Mouse (Mus musculus) kidney, embryonic 16.5 days (tissue): ENCODE results near the gene Jhy. TPM values are rescaled to one million over a fixed set of nuclear protein-coding genes. Genes with fewer than 3 reads are reported as not detected.

Experiments
- ATAC-seq: fragments of 200-750 bp; cut with Nextera tagmentation; 2 replicates; pipeline ENCODE4 v1.8.0; 2017; ENCODE audit warnings: moderate TSS enrichment; ENCODE audit not compliant: low FRiP score, low TSS enrichment
- H3K27ac ChIP-seq: fragments of 300-500 bp; sonication (generic); 2 replicates; pipeline ENCODE4 v1.5.1; 2014; ENCODE audit warnings: low read length
- H3K27me3 ChIP-seq: fragments of 300-500 bp; sonication (generic); 2 replicates; pipeline ENCODE4 v1.6.1; 2014; ENCODE audit warnings: low read length, control low read depth, mixed read lengths; ENCODE audit not compliant: insufficient read depth
- H3K36me3 ChIP-seq: fragments of 300-500 bp; sonication (generic); 2 replicates; pipeline ENCODE4 v1.6.1; 2014; ENCODE audit warnings: low read length, control low read depth, mixed read lengths; ENCODE audit not compliant: insufficient read depth
- H3K4me1 ChIP-seq: fragments of 300-500 bp; sonication (generic); 2 replicates; pipeline ENCODE4 v1.6.1; 2014; ENCODE audit warnings: low read length, control low read depth, mixed read lengths; ENCODE audit not compliant: insufficient read depth
- H3K4me2 ChIP-seq: fragments of 300-500 bp; sonication (generic); replicated peaks from 2 replicates; pipeline ENCODE4 v1.6.1; 2014; ENCODE audit warnings: low read depth, low read length
- H3K4me3 ChIP-seq: fragments of 300-500 bp; sonication (generic); 2 replicates; pipeline ENCODE4 v1.5.1; 2014; ENCODE audit warnings: mild to moderate bottlenecking, low read length
- H3K9ac ChIP-seq: fragments of 300-500 bp; sonication (generic); replicated peaks from 2 replicates; pipeline ENCODE4 v1.6.1; 2014; ENCODE audit warnings: low read length
- H3K9me3 ChIP-seq: fragments of 300-500 bp; sonication (generic); 2 replicates; pipeline ENCODE4 v1.6.1; 2016; ENCODE audit warnings: low read length, control low read depth
- WGBS: fragments of 180-500 bp; shearing (Covaris S2); extraction: QIAGEN DNeasy Blood & Tissue Kit; methylation state at CpG from one replicate; pipeline ENCODE4 v1.1.7; 2014; 5-methylcytosine and 5-hydroxymethylcytosine counted together
- polyA plus RNA-seq: library from polyadenylated mRNA; unstranded; fragments of >200 nt; fragmentation: Nextera tagmentation; extraction: Ambion mirVana; gene quantifications from 2 replicates; pipeline ENCODE4 v1.2.1, GENCODE M21; 2015

Jhy gene
- polyA plus RNA-seq, 1 experiment from 2014 or later, result 0.07 TPM

DNA sequence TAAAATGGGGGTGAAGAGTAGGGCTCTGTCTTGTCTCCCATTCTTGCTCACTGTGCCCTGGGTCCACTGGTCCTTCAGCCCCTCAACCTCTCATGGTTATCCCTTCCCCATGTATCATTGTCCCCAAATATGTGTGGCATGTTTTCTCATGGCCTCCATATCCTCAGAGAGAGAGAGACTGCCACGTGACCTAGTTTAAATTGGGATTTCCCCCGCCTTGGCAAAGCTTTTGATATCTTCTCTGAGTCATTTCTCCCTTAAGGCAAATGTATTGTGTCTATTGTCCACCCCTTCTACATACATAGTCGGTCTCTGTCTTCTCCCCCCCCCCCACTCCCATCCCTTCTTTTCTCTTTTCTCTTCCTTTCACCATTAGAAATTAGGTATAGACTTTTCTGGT lies 30.6 kb downstream of the Jhy start:
- Histone ChIP-seq H3K4me3 (no peak overlapping the region), H3K4me2 (no peak overlapping the region), H3K9me3 (no peaks in the 10 kb centered on the region), H3K9ac (no peak overlapping the region), H3K4me1 (no peaks in the 10 kb centered on the region), H3K36me3 (no peaks in the 10 kb centered on the region), H3K27me3 (no peaks in the 10 kb centered on the region), H3K27ac (no peak overlapping the region)
- no peak for ATAC-seq
- 76% methylated on average over 3 of the region's 3 CpGs for WGBS

DNA sequence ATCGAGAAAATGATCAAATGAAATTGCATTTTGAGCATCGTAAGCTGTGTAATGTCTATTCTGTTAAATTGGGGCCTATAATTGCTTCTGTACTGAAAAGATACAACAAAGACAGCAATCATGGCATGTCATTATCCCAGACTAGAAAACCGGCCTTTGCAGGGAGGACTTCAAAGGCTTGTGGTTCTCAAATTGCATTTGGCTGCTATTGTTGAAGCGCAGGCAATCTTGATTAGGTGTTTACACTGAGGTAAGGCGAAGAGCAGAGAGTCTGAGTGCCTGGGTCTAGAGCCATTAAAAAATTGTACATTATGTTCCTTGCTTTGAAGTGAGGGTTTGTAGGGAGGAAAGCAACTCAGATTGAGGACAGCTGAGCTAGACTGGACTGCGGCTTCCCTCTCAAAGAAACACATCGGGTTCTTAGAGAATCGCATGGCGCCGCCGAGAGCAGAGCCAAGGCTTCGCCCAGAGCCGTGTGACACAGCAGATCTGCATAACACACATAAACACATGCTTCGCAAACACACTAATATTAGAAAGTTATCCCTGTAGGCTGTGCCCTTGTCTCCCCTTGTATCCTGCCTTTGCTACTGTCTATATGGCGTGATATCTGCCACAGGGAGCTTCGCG lies 36.5 kb downstream of the Jhy start:
- H3K27ac ChIP-seq, result no peak overlapping the region
- no peak for ATAC-seq
- H3K9ac ChIP-seq, result no peak overlapping the region
- H3K27me3 ChIP-seq, result no peaks in the 10 kb centered on the region
- no peaks in the 10 kb centered on the region for H3K36me3 ChIP-seq
- WGBS, result 65% methylated on average over 17 of the region's 17 CpGs
- H3K4me3 ChIP-seq, result no peak overlapping the region
- H3K9me3 ChIP-seq, result no peaks in the 10 kb centered on the region
- no peaks in the 10 kb centered on the region for H3K4me1 ChIP-seq
- no peak overlapping the region for H3K4me2 ChIP-seq

DNA sequence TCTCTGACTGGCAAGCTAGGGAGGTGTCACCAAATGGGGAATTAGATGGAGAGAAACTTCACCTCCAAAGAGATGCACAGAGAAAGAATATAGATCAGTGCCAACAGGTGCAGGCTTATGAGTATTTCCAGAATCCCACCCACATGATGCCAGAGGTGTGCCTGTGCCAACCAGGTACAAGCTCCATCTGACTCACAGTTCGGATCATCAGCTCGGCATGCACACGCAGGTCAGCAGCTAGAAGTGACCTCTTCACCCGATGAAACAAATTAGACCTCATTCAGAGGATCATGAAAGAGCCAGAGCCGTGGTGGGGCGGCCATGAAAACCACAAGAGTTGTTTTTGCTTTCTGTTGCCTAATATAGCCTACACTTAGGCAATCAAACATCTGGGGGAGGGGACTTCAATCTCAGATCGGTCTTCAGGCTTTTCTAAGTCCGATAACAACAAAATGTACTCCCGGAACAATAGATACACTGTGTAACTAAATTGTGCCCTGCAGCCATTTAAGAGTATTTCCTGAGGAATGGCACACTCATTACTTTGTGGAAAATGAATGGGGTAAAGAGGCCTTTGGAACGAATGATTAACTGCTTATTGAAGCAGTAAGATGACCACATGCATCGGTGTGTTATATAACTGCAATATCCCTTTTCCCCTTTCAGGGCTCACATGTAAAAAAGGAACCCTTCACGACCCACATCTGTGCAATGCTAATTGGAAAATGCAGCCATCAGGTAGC lies 45.9 kb downstream of the Jhy start:
- no peak overlapping the region for H3K4me3 ChIP-seq
- peak overlapping the region; percentile 20; the same call in 1 of the 2 replicates for H3K27ac ChIP-seq

DNA sequence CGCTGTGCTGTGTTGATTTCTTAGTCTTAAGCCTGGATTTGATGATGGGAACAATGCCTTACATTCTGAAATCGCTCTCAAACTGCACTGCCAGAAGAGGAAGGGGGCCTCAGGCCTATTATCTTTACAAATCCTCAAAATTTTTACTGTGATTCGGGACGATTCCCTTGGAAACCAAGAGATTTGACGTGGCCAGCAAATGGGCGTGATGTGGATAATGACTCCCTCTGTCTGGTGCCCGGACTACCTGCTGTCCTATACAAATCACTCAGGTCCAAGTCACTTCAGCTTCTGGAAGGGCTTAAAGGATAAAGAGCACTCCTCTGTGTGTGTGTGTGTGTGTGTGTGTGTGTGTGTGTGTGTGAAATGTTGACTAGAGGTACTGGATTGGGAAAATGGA lies 55.0 kb downstream of the Jhy start:
- Histone ChIP-seq H3K27ac (no peak overlapping the region), H3K36me3 (no peaks in the 10 kb centered on the region), H3K4me2 (no peak overlapping the region), H3K27me3 (no peaks in the 10 kb centered on the region), H3K9ac (no peak overlapping the region), H3K9me3 (no peaks in the 10 kb centered on the region), H3K4me3 (no peak overlapping the region), H3K4me1 (0 out of 2 replicates have a peak, but pooled peaks cover 3% of the 10 kb centered on the region)
- no peak for ATAC-seq
- WGBS, result 68% methylated on average over 7 of the region's 7 CpGs

More for the DNA sequence above, 45.9 kb downstream of the Jhy start:
- 33% methylated on average over 12 of the region's 12 CpGs for WGBS
- Histone ChIP-seq H3K27me3 (peaks cover 3% of the 10 kb centered on the region; the same call in 1 of the 2 replicates), H3K4me2 (0 out of 2 replicates have a peak overlapping the region, but pooled peaks have one; percentile 13), H3K4me1 (0 out of 2 replicates have a peak, but pooled peaks cover 3% of the 10 kb centered on the region), H3K9me3 (no peaks in the 10 kb centered on the region), H3K36me3 (no peaks in the 10 kb centered on the region), H3K9ac (no peak overlapping the region)
- peak; percentile 51; the same call in 1 of the 2 replicates for ATAC-seq

DNA sequence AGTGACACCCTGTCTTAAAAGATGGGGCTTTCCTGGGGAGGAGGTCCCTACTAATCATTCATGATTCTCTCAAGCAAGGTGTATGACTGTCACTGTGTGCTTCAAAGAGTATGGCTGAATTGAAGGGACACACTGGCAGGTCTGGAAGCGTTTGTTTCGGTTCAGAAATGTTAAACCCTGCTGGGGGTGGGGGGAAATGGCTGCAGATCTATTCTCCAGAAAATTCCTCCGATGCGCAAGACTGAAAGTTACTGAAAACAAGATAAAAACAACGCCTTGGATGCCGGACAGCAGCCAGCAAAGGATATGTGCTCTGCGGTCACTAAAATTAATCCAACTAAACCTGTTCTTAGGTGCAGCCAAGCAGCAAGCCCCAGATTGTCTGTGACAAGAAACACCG lies 55.5 kb downstream of the Jhy start:
- WGBS, result 56% methylated on average over 8 of the region's 8 CpGs
- Histone ChIP-seq H3K4me1 (0 out of 2 replicates have a peak, but pooled peaks cover 3% of the 10 kb centered on the region), H3K4me3 (no peak overlapping the region), H3K9ac (no peak overlapping the region), H3K4me2 (no peak overlapping the region), H3K9me3 (no peaks in the 10 kb centered on the region), H3K36me3 (no peaks in the 10 kb centered on the region), H3K27ac (no peak overlapping the region), H3K27me3 (no peaks in the 10 kb centered on the region)
- ATAC-seq, result no peak

DNA sequence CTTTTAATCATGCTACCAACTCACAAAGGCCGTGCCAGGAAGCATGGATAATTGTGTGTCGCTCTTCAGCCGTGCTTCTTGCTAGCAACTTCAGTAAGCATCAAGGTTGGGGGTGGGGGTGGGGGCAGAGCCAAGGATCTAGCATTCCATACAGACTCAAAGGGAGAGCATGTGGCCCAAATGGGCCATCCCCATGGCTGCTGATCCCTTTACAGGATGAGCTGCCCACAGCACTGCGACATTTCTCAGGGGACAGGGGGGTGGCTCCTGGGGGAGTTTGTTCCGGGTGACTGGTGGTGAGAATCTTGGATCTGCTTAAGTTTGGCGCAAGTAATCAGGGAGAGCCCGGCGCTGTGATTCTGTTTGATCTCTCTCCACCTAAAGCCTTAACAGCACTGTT lies 56.5 kb downstream of the Jhy start:
- Histone ChIP-seq H3K36me3 (no peaks in the 10 kb centered on the region), H3K4me2 (no peak overlapping the region), H3K27ac (no peak overlapping the region), H3K4me3 (no peak overlapping the region), H3K4me1 (0 out of 2 replicates have a peak, but pooled peaks cover 3% of the 10 kb centered on the region), H3K9ac (no peak overlapping the region), H3K27me3 (no peaks in the 10 kb centered on the region), H3K9me3 (no peaks in the 10 kb centered on the region)
- WGBS, result 20% methylated on average over 8 of the region's 8 CpGs
- 0 out of 2 replicates have a peak, but pooled peaks have one; percentile 65 for ATAC-seq

DNA sequence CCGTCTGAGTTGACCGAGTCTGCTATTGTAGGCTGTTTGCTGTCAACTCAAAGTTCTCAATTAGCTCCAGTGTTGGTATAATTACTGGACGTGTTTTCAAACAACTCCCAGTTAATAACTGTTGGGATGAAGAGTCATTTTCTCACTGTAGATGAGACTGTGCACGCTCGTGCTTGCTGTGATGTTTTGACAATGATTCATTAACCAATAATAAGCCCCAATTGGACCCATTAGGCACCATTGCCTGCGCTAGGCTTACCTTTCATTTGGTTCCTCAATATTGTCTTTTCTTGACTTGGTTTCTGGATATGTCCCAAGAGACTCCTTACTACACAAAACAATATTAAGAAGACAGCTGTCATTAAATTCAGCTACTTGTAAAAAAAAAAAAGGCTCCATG lies 71.5 kb downstream of the Jhy start:
- Histone ChIP-seq H3K4me3 (no peak overlapping the region), H3K36me3 (no peaks in the 10 kb centered on the region), H3K4me2 (no peak overlapping the region), H3K27me3 (peaks cover 31% of the 10 kb centered on the region), H3K4me1 (no peaks in the 10 kb centered on the region), H3K9me3 (no peaks in the 10 kb centered on the region), H3K27ac (no peak overlapping the region), H3K9ac (no peak overlapping the region)
- 69% methylated on average over 6 of the region's 6 CpGs for WGBS
- ATAC-seq, result no peak

DNA sequence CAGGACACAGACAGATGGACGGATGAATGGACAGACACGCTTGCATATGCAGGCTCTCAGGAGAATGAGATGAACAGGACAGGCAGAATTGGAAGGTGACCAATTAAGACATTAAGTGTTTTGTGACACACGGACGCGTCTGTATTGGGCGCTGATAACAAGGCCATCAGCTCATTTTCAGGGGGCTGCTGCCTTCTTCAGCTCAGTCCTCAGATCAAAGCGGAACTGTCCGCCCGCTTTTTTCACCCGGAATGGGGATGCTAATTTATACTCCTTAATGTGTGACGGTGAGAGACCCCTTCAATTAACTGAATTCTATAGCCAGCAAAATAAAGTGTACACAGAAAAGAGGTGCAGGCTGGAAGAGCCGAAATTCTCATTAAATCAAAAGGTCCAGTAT lies 74.5 kb downstream of the Jhy start:
- 17% methylated on average over 12 of the region's 12 CpGs for WGBS
- no peaks in the 10 kb centered on the region for H3K4me1 ChIP-seq
- H3K9me3 ChIP-seq, result no peaks in the 10 kb centered on the region
- ATAC-seq, result no peak
- H3K36me3 ChIP-seq, result no peaks in the 10 kb centered on the region
- H3K27ac ChIP-seq, result no peak overlapping the region
- H3K27me3 ChIP-seq, result peaks cover 58% of the 10 kb centered on the region
- H3K4me2 ChIP-seq, result no peak overlapping the region
- no peak overlapping the region for H3K4me3 ChIP-seq
- H3K9ac ChIP-seq, result no peak overlapping the region

DNA sequence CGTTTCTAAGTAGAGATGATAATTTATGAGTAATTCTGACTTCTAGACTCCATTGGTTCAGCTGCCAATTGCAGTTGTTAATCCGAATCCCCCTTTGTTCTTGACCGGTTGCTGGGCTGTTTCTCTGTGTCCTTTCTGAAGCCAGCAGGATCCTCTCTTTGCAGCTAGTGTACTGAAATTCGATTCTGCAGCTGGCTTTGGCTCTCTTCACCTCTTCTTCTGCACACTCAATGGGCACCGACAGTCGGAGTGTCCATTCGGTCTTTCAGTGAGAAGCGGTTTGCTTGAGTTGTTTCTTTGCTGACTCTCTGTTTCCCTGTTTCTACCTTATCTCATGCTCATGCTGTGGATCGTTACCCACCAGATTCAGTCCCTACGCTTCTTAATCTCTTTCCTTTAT lies 78.2 kb downstream of the Jhy start:
- 26% methylated on average over 10 of the region's 10 CpGs for WGBS

DNA sequence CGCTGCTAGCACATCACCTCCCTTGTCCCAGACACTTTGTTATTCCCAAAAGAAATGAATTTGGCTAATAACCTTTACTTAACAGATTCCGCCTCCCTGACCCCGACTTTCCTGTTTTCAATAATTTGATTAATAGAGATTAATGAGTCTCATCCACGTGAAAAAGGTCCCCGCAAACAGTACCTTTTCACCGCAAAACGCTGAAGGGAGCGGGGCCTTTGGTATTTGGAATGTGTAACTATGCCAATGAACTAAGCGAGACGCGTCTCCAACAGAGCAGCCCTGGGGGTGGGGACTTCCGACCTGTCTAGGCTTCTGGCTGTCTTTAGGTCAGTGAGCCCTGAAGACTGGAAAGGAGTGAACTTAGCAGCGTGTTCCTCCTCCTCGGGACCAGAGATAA lies 84.9 kb downstream of the Jhy start:
- Histone ChIP-seq H3K36me3 (no peaks in the 10 kb centered on the region), H3K27me3 (peaks cover 97% of the 10 kb centered on the region), H3K9ac (no peak overlapping the region), H3K4me1 (peaks cover 5% of the 10 kb centered on the region), H3K4me2 (no peak overlapping the region), H3K4me3 (no peak overlapping the region), H3K9me3 (no peaks in the 10 kb centered on the region), H3K27ac (no peak overlapping the region)
- ATAC-seq, result no peak
- 2% methylated on average over 14 of the region's 14 CpGs for WGBS

More for the DNA sequence above, 78.2 kb downstream of the Jhy start:
- H3K27ac ChIP-seq, result no peak overlapping the region
- H3K9ac ChIP-seq, result no peak overlapping the region
- no peaks in the 10 kb centered on the region for H3K9me3 ChIP-seq
- H3K4me1 ChIP-seq, result no peaks in the 10 kb centered on the region
- H3K4me3 ChIP-seq, result no peak overlapping the region
- ATAC-seq, result no peak
- H3K36me3 ChIP-seq, result no peaks in the 10 kb centered on the region
- H3K27me3 ChIP-seq, result peaks cover 87% of the 10 kb centered on the region
- H3K4me2 ChIP-seq, result no peak overlapping the region
